Mouse (Mus musculus) CD8-positive naive resting alpha-beta T cell, adult 57 days (primary cell): ENCODE measurements around the gene Olfr251. TPM values are rescaled to one million over a fixed set of nuclear protein-coding genes. Genes with fewer than 3 reads are reported as not detected.

ENCODE experiments used
- total RNA-seq: library from RNA; stranded (reverse); gene quantifications from one replicate; pipeline ENCODE4 v1.2.4, GENCODE M21; 2023

The Olfr251 gene
- not detected for total RNA-seq

GRCm38 (mm10) chr9:38376786-38377185 is at the start of gene Olfr251:
Gene Olfr251 (plus strand): TSS chr9:38377086.

GRCm38 (mm10) chr9:38328760-38329159 is 48.1 kb upstream of the Olfr251 start, which contains the start of gene Olfr25:
Gene Olfr25 (plus strand): TSS chr9:38329060.

GRCm38 (mm10) chr9:38348111-38348510 is 28.8 kb upstream of the Olfr251 start, which contains the start of gene Olfr898:
Gene Olfr898 (plus strand): TSS chr9:38348411.

GRCm38 (mm10) chr9:38366596-38366995 is 10.3 kb upstream of the Olfr251 start, which contains the start of gene Olfr250:
Gene Olfr250 (plus strand): TSS chr9:38366896.

GRCm38 (mm10) chr9:38401398-38401797 is 24.5 kb downstream of the Olfr251 start, which contains the start of gene Olfr147:
Gene Olfr147 (plus strand): TSS chr9:38401698.

GRCm38 (mm10) chr9:38429155-38429554 is 52.3 kb downstream of the Olfr251 start, which contains the start of gene Olfr901:
Gene Olfr901 (plus strand): TSS chr9:38429455.

Other genes starting within 250 kb of the Olfr251 start
- not detected for gene Olfr890, start 234.6 kb upstream of the Olfr251 start, total RNA-seq
- gene Olfr891, start 196.3 kb upstream of the Olfr251 start, total RNA-seq = not detected
- not detected for gene Olfr893, start 168.7 kb upstream of the Olfr251 start, total RNA-seq
- gene Olfr894, start 159.0 kb upstream of the Olfr251 start, total RNA-seq = not detected
- not detected for gene Olfr143, start 124.3 kb upstream of the Olfr251 start, total RNA-seq
- gene Olfr895, start 109.2 kb upstream of the Olfr251 start, total RNA-seq = not detected
- gene Olfr896-ps1, start 86.0 kb upstream of the Olfr251 start, total RNA-seq = not detected
- gene Olfr25, start 48.0 kb upstream of the Olfr251 start, total RNA-seq = not detected
- not detected for gene Olfr898, start 28.7 kb upstream of the Olfr251 start, total RNA-seq
- not detected for gene Olfr250, start 10.2 kb upstream of the Olfr251 start, total RNA-seq
- not detected for gene Olfr147, start 24.6 kb downstream of the Olfr251 start, total RNA-seq
- not detected for gene Olfr901, start 52.4 kb downstream of the Olfr251 start, total RNA-seq
- not detected for gene Olfr902, start 70.6 kb downstream of the Olfr251 start, total RNA-seq
- gene Olfr904, start 86.1 kb downstream of the Olfr251 start, total RNA-seq = not detected
- gene Olfr905, start 94.0 kb downstream of the Olfr251 start, total RNA-seq = 0.12 TPM
- not detected for gene Olfr906, start 110.0 kb downstream of the Olfr251 start, total RNA-seq
- gene Olfr907, start 118.7 kb downstream of the Olfr251 start, total RNA-seq = not detected
- gene Olfr911-ps1, start 144.5 kb downstream of the Olfr251 start, total RNA-seq = not detected
- gene Olfr910, start 160.8 kb downstream of the Olfr251 start, total RNA-seq = not detected
- not detected for gene Olfr912, start 203.1 kb downstream of the Olfr251 start, total RNA-seq
- not detected for gene Olfr913, start 215.7 kb downstream of the Olfr251 start, total RNA-seq
- not detected for gene Olfr914, start 228.0 kb downstream of the Olfr251 start, total RNA-seq